Mouse (Mus musculus) ES-Bruce4 (cell line): ENCODE data around the gene Psip1.

Experiments used
- CTCF ChIP-seq: IDR thresholded peaks from one replicate; pipeline ENCODE4 v1.8.1; 2011; ENCODE audit warnings: low read depth, low read length
- POLR2A ChIP-seq: IDR thresholded peaks from one replicate; pipeline ENCODE4 v1.8.1; 2011; ENCODE audit warnings: low read length; ENCODE audit not compliant: insufficient read depth

GRCm38 (mm10) chr4:83519807-83520206 is 33.5 kb upstream of the Psip1 start:
- TF ChIP-seq CTCF (no peak), POLR2A (no peak)
